Mouse (Mus musculus): Measurements from ENCODE around the gene Igsf8.

Gene Igsf8

DNA sequence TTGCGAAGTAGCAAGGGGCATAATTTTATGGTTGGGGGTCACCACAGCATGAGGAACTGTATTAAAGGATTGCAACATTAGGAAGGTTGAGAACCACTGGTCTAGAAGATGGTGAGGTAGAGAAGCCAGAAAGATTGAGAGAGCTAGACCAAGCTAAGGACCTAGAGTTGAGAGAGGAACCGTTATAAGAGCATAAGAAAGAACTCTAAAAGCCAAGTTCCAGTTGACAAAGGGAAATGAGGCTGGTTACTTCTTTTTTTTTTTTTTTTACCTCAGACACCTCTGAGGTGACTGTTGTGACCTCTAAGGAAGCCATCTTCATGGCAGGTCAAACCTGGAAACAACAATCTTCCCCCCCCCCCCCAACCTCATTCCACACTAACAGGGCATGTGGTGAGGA is 43.7 kb downstream of the Igsf8 start:
- no peak for DNase-seq

DNA sequence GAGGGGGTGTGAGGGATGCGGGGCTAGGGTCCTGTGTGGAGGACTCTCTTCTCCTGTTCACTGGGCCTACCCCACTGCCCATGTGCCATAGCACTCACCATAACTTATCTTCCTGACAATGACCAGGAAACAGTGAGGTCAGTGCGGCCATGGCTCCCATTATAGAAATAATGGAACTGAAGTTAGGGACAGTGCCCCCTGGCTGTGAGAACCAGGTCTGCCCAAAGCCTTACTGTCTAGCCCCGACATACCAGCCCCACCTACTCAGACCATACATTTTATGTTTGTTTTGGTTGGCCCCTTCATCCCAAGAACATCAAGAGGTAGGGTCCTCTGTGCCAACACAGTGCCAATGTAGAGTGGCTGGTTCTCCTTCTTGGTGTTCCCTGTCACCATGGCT is 44.2 kb downstream of the Igsf8 start:
- peak in 1 of 2 experiments; percentile 32 for DNase-seq

DNA sequence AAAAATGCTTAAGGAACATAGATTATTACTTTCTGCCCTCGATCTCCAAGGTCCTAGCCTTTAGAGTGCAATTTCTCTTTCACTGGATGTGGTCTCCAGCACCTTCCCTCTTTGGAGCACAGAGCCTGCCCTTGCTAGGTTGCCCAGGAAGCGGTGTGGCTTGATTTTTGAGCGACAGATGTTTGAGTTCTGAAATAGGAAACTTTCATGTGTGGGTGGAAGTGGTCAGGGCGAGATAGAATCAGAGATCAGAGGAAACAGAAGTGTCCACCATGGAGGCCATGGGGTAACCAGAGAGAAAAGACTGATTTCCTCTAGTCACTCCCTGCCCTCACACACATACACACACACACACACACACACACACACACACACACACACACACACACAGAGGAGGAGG is 44.8 kb downstream of the Igsf8 start:
- DNase-seq = no peak

DNA sequence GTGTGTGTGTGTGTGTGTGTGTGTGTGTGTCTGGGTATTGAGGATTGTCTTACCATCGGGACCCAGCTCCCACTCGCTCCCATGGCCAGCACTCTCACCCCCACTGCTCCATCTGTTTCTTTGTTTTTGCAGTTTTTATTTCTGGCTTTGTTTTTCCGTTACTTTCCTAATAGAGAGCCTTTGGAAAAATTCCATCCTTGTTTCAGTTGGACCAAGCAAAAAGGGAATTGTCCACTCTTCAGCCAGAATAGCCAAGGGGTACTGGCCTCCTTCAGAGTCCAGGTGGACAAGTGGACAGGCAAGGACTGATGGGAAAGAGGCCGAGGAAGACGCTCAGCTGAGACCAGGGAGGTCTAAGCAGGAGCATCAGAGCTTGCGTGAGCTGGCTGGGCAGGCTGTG is 45.4 kb downstream of the Igsf8 start:
- no peak for DNase-seq

DNA sequence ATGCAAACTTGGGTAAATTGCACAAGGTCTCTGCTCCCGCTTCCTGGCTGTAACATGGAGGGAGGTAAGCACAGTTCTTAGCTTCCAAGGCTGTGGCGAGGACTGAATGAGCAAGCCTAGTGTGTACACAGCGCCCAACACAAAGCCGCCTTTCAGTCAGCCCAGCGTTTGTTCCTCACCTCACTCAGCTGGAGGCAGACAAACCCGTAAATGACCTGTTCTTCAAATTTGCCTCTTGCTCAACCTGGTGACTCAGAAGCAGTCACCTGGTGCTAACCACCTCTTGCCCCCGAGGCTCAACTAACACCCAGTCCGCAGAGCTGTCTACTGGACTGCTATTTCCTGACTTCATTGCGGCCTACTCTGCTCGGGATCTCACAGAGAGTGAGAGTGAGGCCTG is 46.5 kb downstream of the Igsf8 start:
- peak in 1 of 2 experiments; percentile 48 for DNase-seq

DNA sequence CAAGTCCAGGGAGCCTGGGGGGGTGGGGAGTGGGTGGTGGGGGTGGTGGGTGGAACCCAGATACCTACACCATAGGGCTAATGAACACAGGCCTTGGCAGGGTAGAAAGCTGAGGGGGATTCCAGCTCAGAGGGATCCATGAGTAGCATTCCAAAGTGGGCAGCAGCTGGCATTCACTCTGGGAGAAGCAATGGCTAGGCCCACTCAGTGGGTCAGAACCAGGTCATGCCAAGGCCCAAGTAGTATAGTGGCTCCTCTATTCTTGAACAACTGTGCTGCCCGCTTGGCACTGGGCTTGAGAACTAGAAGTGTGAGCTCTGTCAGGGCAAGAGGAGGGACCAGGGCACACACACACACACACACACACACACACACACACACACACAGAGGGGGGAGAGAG is 47.0 kb downstream of the Igsf8 start:
- peak in 1 of 2 experiments; percentile 29 for DNase-seq

DNA sequence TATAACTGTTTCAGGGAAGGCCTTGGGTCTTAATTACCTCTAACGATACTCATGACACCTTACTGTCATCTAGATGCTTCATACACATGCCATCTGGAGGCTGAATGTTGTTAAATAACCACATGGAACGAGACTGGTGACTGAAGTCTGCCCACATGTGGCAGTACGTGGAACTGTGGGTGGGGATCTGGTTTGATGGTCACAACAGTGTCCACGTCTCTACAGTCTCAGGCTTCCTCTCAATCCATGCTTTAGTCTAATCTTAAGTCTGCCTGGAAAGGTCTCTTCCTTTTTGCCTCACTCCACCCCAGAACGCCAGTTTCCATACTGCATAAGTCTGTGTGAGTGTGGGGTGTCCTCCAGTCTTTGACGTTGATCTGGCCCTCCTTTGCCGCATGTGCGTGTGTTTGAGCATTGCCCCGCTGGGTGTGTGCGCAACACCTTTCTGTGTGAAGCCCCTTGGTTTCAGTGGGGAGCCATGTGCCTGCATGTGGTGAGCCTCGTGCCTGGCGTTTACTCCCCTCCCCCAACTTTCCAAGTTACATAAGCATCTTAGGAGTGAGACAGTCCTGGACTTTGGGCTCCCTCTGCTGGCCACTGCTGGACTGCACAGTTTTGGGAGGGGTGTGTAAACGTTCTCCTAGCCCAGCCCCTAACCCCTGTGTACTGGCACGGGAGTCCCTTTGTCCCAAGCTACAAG is 48.4 kb downstream of the Igsf8 start:
- peak; percentile 94 to 96 for DNase-seq

DNA sequence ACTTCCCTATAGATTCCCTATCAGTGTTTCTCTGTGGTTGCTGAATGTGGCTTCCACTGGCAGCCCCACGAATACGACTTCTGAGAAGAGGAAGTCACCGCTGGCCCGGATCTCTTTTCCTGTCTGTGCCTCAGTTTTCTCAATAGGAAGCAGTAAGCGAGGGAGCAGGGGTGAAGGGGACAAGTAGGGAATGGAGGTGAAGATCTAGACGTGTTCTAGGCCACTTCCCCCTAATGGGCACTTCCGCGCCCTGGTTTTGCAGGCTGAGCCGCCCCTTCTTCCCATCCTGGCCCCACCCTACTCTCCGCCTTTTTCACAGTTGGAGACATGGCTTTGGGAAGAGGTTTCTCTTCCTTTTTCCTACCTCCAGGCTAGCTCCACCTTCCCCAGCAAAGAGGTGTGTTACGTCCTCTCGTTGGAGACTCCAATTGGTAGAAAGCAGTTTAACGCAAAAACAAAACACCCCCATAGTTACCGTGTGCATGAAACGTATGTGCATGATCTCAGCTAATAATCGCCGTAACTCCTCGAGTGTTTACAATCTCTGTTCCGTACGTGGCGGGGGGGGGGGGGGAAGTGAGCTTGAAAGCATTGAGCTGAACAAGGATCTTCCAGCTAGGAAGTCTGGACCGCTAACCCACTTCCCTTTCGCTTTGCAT is 49.9 kb downstream of the Igsf8 start:
- peak; percentile 75 to 87 for DNase-seq

DNA sequence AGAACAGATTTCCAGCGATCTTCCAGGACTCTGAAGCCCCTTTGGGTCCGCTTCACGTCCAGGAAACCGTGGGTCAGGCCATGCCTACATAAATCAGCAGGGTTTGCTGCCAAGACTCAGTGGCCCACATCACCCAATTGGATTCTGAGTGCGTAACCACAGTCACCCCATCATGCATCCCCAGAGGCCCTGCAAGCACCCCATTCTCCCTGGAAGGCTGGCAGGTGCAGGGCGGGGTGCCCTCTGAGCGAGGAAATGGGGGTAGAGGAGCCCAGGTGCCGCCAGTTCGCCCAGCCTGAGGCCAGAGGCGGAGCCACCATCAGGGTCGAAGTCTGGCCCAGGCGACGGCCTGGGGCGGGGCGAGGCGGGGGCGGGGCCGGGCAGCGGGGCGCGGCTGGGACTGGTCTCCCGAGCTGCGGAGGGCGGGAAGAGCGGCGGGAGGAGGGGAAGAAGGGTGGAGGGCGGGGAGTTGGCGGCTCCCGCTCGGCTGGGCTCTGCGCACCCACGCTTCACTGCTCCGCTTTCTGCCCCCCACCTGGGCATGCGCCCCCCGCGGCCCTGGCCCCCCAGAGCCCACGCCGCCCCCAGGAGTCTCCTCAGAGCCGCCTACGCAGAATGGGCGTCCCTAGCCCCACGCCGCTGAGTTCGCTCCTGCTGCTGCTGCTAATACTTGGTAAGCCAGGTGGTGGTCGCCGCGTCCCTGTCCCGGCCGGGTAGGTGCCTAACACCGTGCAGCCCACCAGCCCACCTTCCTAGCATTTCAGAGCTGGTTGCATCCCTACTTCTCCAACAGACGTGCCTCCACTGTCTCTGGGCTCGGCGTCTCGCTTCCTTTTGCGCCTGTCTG is 50.7 kb downstream of the Igsf8 start:
- DNase-seq = peak; percentile 91 to 97

DNA sequence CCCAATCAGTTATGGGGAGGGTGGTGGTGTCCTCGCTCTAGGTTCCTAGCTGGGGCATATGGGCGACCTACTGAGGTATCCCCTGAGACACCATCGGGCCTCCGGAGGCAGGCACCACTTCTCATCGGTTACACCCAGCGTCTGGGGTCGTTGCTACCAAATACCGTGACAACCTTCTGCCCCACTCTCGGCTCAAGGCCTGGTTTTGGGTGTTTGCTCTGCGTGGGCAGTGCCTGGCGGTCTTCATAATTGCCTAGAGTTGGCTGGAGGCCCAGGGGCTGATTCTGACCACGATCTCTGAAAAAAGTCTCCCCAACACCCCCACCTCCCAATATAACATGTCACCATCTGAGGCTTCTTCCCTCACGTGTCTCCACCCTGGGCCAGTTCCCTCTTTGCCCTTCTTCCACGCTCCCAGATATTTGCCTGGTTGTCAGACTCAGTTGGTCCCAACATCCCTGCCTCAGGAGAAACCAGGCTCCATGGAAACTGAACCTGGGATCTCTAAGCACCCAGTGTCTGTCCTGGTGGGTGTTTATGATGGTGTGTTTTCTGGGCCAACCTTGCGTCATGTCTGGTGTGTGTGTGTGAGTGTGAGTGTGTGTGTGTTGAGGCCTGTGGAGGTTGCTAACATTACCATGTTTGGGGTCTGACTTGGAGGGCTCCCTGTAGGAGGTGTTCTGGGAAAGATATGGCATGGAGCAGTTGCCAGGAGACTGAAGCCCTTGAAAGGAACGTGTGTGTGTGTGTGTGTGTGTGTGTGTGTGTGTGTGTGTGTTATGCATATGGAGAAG is 51.5 kb downstream of the Igsf8 start:
- DNase-seq = peak in 1 of 2 experiments; percentile 59

DNA sequence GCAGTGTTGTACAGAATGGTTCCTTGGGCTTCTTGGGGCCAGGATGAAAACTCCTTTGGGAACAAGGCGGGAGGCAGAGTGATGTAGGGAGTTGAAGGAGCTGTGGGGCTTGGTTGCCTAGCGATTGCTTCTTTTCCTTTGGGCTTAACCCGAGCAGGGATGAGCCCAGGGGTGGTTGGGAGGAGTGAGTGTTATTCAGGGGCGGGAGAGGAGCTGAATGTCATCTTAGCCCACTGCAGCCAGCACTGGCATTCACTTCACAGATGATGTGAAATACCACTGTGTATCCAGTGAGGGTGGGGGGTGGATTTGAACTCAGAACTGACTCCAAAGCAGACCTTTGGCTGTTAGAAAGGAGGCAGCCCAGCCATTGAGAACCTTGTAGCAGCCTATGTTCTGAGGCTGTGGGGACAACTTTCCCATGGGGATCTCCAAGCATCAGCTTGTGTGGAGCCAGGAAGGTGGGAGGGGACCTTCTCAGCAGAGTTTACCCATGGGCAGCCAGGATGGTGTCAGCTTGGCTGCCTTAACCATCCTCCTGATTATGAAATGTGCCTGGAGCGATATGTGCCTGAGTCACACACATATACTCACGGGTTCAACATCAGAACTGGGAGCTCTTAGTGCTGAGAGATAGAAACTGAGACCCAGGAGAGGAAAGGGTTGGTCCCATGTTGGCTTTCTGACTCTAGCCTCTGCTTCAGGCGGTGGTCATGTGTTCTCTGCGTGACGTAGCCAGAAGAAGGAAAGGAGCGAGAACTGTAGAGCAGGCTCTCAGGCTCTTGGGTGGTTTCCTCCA is 52.4 kb downstream of the Igsf8 start:
- DNase-seq = no peak

DNA sequence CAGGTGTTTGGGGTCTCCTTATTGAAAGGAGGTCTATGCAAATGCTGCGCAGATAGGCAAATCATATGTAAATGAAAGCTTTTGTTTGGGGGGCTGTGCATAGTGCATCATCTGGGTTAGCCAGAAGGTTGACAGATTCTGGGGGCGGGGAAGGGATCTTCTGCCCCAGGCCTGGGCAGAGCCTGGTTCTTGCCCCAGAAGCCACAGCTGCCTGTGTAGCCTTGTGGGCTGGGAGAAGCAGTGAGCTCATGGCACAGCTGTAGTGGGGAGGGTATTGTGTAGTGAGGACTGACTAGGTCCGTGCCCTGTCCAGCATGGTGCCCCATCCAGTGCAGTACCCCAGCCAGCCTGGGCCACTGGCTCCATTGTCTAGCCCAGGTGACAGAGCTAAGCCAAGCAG is 53.5 kb downstream of the Igsf8 start:
- DNase-seq = no peak

DNA sequence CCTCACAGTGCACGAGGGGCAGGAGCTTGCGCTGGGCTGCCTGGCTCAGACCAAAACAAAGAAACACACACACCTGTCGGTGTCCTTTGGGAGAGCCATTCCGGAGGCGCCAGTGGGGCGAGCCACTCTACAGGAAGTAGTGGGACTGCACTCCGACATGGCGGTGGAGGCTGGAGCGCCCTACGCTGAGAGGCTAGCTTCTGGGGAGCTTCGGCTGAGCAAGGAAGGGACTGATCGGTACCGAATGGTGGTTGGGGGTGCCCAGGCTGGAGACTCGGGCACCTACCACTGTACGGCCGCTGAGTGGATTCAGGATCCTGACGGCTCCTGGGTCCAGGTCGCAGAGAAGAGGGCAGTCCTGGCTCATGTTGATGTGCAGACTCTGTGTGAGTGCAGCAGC is 56.0 kb downstream of the Igsf8 start:
- no peak for DNase-seq

DNA sequence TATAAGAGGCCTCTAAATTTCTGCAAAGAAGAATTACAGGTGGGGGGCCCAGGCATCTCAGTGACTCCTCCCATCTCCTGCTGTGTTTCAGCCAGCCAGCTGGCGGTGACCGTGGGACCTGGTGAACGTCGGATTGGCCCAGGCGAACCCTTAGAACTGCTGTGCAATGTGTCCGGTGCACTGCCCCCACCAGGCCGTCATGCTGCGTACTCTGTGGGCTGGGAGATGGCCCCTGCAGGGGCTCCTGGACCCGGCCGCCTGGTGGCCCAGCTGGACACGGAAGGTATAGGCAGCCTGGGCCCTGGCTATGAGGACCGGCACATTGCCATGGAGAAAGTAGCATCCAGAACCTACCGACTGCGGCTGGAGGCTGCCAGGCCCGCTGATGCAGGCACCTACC is 56.5 kb downstream of the Igsf8 start:
- no peak for DNase-seq

DNA sequence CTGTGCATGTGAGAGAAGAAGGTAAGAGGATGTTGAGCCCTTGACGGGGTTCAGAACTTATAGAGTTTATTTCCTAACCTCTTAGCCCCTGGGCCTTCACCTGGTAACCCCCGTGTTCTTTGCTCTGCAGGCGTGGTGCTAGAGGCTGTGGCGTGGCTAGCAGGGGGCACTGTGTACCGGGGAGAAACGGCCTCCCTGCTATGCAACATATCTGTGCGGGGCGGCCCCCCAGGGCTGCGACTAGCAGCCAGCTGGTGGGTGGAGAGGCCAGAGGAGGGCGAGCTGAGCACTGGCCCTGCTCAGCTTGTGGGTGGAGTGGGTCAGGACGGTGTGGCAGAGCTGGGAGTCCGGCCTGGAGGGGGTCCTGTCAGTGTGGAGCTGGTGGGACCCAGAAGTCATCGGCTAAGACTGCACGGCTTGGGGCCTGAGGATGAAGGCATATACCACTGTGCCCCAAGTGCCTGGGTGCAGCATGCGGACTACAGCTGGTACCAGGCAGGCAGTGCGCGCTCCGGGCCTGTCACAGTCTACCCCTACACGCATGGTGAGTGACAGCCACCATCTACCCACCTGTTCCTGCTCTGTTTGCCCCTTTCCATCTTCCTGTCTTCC is 57.1 kb downstream of the Igsf8 start:
- DNase-seq = no peak

DNA sequence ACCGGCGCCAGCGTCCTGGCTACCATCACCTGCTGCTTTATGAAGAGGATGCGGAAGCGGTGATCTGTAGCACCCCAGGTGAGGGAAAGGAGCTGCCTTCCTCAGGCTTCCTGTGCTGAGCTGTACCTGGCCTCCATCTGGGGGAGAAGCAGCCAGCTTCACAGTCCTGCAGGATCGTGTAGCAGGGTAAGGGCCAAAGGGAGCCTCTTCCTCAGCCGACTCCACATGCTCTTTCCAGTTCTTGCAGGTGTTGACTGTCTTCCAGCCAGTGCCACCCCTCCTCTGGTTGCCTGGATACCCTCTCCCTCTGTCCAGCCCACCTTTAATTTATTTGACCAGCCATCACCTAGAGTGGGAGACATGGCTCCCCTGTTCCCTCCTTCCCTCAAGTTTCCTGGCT is 57.9 kb downstream of the Igsf8 start:
- no peak for DNase-seq

DNA sequence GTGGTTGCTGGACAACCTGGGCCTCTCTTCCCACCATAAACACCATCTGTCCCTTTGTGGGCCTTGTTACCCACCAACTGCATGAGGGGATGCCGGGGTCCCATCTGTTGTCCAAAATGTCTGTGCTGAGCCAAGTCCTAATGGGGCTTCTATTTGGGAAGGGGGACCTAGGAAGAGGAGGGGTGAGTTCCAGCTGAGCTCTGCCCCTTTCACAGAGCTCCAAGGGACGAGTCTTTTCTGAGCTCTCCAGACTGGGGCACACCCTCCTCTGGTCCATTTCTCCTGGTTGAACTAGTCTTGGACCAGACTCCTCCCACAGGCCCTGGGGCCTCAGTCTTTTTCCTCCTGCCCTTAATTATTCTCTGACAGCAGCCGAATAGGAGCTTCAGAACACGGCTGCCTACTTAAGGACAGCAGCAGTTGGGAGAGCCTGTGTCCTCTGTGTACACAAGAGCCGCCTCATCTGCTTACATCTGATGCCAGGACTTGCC is 58.5 kb downstream of the Igsf8 start:
- no peak for DNase-seq

DNA sequence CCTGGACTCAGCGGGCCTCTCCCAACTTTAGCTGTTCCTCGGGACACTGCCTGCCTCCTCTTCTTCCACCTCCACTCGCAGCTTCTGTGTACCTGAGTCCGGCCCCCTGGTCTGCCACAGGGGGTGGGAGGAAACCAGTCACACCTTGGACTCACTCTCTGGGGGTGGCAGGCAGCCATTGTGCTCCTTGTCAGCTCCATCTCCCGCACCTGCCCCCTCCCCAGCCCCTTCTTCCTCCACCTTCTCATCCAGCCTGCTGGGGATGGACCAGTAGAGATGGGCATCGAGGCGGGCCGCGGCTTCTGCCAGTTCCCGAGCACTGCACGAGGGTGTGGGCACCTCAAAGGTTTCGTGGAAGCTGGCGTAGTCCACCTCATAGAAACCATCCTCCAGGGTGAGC is 61.3 kb downstream of the Igsf8 start:
- no peak for DNase-seq

DNA sequence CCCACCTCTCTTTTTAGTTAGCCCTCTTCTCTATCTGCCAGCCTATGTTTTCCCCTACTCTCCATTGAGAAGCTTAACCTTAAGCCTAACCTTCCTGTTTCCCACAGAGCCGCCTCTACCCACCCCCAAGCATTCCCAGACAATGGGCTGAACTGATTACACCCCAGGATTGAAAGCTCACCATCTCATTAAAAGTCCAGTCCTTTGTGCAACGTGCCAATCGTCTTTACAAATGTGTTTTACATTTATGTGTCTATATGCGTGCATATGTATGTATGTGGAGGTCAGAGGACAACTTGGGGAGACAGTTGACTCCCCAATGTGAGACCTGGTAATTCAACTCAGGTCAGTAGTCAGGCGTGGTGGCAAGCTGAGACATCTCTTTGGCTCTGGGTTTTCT is 61.9 kb downstream of the Igsf8 start:
- no peak for DNase-seq

DNA sequence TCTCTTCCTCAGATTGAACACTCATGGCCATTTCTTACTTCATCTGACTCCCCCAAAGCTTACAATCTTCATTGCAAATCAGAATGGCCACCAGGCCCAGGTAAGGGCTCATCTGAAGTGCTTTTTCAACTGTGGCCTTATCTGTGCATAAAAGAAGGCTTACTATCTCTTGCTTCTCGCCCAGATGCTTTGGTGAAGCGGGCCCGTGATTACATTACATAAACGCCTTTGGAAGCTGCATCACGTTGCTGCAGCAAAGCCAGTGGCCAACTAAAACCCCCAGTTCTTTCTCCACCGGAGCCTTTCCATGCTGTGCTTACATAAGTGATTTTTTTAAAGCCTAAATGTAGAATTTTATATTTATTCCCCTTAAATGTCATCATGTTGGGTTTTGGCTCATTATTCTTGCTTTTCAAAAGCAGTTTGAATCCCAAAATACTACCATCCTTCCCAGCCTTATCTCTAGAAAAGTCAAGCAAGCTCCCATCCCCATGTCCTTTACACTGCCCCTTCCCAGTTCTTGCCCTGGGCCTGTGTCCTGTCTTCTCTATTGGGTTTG is 62.4 kb downstream of the Igsf8 start:
- DNase-seq = no peak

DNA sequence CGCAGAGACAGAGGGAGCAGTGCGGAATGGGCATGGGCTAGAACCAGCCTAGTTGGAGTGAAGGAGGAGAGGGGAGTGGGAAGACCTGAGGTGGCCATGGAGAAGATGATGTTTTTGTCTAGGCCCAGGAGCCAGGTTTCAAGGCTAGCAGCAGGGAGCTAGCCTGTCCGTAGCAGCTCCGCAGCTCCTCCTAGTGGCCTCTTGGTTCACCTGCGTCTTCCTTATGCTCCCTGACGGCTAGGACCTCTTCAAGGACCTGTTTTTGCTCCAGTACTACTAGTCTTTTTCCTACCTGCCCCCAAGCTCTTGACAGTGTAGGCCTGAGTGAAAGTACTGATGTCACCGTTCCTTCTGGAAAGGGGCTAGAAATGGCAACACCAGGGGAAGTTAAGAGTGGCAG is 63.3 kb downstream of the Igsf8 start:
- DNase-seq = peak; percentile 82 to 88
